Mouse (Mus musculus) v-Abl transformed pro-B cells (cell line): ENCODE data around the gene Slc6a18.
"Not testable (repeated sequence)": the region's sequence is repeated elsewhere in the genome, so short reads cannot be mapped to it uniquely, and the experiment has no call there.

Experiments used
- in situ Hi-C, 2 experiments: fragments of 400-800 bp; cut with MboI; formaldehyde crosslinking; loops; one replicate each; pipeline ENCODE4 v1.15.1; 2025; ENCODE audit not compliant: unreplicated experiment in 2 of 2

The Slc6a18 gene

DNA sequence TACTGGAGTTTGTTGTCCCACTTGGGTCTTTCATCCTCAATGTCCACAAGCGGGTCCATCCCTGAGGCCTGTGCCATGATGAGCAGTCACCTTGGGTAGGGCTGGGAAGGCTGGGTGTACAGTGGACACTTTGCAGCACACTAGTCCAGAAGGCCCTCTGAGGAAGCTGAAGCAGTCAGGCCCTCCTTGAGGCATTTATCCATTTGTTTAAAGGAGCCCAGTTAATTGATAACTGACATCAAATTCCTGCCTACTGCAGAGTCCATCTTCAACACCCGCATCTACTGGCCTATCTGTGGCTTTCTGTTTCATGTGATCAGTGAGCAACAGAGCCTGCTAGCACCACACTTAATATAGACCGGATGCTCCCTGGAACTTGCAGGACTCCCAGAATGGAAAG lies at the start of gene Slc6a18:
Slc6a18 (minus strand) TSS at position 171 of the 400 bp plus-strand sequence.
- in situ Hi-C loops = no loop called here

DNA sequence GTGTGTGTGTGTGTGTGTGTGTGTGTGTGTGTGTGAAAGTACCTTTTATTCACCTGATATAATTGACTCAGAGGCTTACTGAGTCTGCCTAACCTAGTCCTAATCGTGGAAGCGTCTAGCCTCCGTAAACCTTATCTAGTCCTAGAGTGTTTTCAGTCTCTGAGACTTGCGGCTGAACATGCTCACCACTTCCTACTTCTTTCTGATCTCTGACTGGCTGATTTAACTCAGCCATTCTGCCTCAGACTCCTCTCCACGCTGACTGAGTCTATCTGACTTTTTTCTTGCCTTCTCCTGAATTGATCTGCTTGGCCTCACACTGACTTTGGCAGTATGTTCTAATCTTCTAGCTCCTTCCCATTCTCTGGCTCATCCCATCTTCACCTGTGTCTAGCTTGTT lies 47.5 kb upstream of the Slc6a18 start:
- in situ Hi-C loops = loop anchor here in 1 of 2 experiments (5.0 kb wide), 1 partner anchor 42 kb away; no protein-coding TSS in a partner anchor

GRCm38 (mm10) chr13:73723081-73723668 lies 45.4 kb upstream of the Slc6a18 start:
- in situ Hi-C loops = loop anchor here (5.0 kb wide), 2 partner anchors 104 to 184 kb away; no protein-coding TSS in a partner anchor

DNA sequence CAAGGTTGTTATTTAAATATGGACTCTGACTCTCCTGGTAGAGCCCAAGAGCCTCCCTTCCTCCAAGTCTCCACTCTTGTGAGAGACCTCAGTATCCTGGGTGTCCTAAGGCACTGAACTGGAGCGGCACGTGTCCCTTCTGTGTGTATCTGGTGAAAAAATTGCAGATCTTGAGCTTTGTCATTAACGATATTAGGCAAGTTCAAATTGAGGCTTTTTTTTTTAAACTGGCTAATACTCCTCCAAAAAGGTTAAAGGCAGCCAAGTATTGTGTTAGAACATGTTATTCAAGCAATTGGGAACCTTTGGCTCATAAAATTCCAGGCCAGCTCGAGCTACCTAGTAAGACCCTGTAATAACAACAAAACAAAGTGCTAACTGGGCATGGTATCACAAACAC lies 42.4 kb upstream of the Slc6a18 start:
- in situ Hi-C loops = loop anchor here (5.0 kb wide), 2 partner anchors 107 to 187 kb away; no protein-coding TSS in a partner anchor

DNA sequence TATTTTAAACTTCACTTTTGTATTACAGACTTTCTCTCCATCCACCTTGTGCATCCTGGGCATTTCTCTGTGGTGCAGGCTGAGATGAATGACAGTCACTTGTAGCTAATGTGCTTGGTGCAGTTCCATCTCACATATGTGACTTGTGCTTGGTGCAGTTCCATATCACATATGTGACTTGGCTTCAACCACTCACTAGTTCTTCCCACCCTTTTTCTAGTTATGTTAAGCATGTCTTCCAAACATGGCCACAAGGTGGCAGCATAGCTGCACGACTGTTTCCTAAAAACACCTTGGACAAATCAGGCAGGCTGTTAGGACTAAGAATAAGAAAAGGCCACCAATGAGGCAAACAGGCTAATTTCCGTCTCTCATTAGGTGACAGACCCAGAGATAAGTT lies 40.4 kb upstream of the Slc6a18 start:
- in situ Hi-C loops = loop anchor here in 1 of 2 experiments (10.0 kb wide), 2 partner anchors 203 to 587 kb away; no protein-coding TSS in a partner anchor

DNA sequence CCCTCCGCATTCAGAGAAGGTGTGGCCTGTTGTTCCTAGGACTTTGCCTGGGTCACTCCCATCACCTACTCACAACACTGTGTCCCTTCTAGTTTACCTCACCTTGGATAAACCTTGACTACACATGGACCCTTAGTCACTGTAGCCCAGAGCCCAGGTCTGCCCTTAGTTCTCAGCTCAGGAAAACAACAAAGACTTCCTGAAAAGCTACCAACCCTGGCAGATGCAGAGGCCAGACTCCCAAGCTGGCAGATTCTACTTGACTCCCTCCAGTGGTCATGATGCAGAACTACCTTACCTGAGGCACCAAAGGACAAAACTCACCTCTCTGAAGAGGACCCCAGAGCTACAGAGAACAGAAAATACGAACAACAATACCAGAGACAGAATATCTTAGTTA lies 36.2 kb upstream of the Slc6a18 start:
- in situ Hi-C loops = loop anchor here (5.0 to 10.0 kb wide), 4 partner anchors 67 to 591 kb away; no protein-coding TSS in a partner anchor

GRCm38 (mm10) chr13:73713204-73713603 lies 35.4 kb upstream of the Slc6a18 start:
- in situ Hi-C loops = loop anchor here (5.0 to 10.0 kb wide), 4 partner anchors 66 to 592 kb away; no protein-coding TSS in a partner anchor

- in situ Hi-C loops = loop anchor here (5.0 to 10.0 kb wide), 4 partner anchors 65 to 593 kb away; no protein-coding TSS in a partner anchor
Measured at GRCm38 (mm10) chr13:73712228-73712627, 34.4 kb upstream of the Slc6a18 start.

DNA sequence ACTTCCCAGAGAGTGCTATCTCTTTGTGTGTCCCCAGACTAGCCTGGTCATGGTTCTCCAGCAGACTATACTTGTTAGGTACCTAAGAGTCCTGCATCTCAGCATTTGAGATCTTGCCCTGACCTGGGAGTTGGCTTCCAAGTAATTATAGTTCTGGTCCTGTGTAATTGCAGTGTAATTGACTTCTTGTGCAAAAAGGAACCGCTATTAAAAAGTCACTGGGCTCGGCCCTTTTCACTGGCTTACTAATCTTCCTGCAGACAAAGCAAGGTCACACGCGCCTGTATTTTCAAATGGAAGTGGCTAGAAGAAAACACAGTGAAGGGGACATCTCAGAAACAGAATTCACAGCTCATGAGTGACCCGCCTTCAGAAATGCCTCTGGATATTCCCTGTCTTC lies 34.0 kb upstream of the Slc6a18 start:
- in situ Hi-C loops = loop anchor here (5.0 to 10.0 kb wide), 4 partner anchors 65 to 593 kb away; no protein-coding TSS in a partner anchor

GRCm38 (mm10) chr13:73711221-73711620 lies 33.4 kb upstream of the Slc6a18 start:
- in situ Hi-C loops = loop anchor here (5.0 to 10.0 kb wide), 4 partner anchors 64 to 594 kb away; no protein-coding TSS in a partner anchor

- in situ Hi-C loops = no loop called here
Measured at GRCm38 (mm10) chr13:73709491-73709890, 31.7 kb upstream of the Slc6a18 start.

DNA sequence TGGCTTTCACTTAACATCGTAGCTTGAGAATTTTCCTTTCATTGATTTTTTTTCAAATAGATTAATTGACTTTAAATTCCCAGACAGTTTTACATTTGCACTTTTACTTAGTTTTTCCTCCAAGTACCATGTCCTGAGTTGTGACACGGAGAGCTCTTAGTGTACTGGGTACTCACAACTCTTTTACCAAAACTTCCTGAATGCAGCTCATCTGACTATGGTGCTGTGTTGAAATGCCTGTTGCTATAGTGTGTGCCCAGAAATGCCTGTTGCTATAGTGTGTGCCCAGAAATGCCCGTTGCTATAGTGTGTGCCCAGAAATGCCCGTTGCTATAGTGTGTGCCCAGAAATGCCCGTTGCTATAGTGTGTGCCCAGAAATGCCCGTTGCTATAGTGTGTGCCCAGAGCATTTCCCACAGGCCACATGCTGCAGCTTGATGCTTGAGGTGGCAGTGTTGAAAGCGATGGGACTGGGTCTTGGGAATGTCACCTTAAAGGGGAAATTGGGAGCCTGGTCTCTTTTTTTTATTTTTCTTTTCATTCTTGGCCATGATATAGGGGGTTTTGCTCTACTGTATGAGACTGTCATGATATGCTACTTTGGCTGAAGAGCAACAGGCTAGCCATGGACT lies 27.0 kb upstream of the Slc6a18 start, which contains the start of gene Slc6a19:
Slc6a19 (minus strand) TSS at position 172 of the 632 bp plus-strand sequence.
- in situ Hi-C loops = no loop called here

GRCm38 (mm10) chr13:73703486-73703885 lies 25.7 kb upstream of the Slc6a18 start:
- in situ Hi-C loops = not testable (repeated sequence)

DNA sequence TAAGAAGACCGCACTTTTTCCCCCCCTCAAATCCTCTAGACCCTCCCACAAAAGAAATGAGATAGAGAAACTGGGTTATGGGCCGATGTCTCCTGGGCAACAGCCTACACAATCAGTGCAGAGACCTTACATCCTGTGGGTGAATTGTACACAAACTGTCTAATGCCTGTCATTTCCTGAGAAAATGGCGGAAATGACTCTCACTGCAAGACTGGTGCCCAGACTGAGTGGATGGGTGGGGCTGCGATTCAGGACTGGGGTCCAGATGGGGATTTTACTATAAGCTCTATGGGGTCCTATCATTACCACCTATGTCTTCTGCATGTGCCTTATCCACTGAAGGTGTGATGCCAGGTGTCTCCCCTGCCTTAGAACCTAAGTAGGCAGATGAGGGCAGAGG lies 25.0 kb upstream of the Slc6a18 start:
- in situ Hi-C loops = no loop called here

GRCm38 (mm10) chr13:73701161-73701883 lies 23.5 kb upstream of the Slc6a18 start:
- in situ Hi-C loops = no loop called here

DNA sequence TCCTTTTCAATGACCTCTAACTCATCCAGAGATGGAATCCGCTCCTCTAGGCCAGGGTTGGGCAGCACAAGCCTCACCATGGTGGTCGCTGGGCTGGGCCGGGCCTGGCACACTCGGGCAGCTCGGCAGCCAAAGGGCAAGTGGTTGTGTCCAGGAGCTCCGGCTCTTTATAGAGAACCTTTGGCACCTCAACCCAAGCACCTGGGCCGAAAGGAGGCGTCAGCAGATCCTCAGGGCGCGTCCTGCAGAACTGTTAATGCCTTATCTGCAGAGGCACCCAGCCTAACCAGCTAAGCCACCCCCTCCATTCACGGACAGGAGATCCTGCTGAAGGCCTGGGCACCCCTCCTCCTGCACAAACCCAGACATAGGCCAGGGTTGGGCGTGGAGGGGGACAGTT lies 22.7 kb upstream of the Slc6a18 start:
- in situ Hi-C loops = no loop called here

- in situ Hi-C loops = no loop called here
Measured at GRCm38 (mm10) chr13:73699714-73700113, 21.9 kb upstream of the Slc6a18 start.

DNA sequence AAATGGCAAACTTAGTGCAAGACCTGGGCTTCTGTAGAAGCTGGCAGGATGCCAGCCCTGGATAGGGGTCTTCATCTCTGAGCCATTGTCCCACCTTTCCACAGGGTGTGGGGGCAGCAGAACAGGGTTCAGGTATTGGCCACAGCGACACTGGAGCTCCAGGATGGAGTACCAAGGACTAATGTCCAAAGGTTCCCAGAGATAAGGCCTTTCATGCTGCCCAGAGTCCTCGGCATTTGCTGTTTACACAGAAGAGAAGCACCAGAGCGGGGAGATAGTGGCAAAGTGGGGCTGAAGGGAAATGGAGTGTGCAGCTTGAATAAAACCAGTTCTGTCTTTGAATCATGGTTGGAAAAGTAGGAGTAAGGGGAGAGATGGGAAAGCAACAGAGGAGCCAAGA lies 18.7 kb upstream of the Slc6a18 start:
- in situ Hi-C loops = no loop called here

DNA sequence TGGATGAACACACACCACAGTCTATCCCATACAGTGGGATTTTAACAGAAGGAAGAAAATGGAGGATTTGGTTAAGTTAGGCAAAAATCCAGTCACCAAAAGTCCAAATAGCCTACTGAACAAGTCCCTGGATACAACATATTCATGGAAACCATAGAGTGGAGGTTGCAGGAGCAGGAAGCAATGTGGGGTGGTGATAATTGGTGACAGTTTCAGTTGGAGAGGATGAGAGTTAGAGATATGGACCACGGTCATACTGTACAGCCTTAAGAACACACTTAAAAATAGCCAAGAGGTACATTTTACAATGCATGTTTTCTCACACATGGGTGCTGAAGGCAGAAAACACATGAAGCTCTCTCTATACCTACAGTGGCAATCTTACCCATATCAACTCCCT lies 17.1 kb upstream of the Slc6a18 start:
- in situ Hi-C loops = no loop called here

GRCm38 (mm10) chr13:73693333-73693732 lies 15.5 kb upstream of the Slc6a18 start:
- in situ Hi-C loops = no loop called here
